Mouse (Mus musculus) heart, postnatal 25 days (tissue): Measurements from ENCODE around the gene Isl2. TPM values are rescaled to one million over a fixed set of nuclear protein-coding genes. Genes with fewer than 3 reads are reported as not detected.

ENCODE experiments used
- DNase-seq: peaks from one replicate; pipeline ENCODE4 v3.0.0; 2022; ENCODE audit warnings: low spot score
- intact Hi-C: fragments of 180-260 bp; cut with DNase I; formaldehyde crosslinking; loops from one replicate; pipeline ENCODE4 v1.15.1; 2025
- total RNA-seq, 2 experiments: library from RNA; stranded (reverse); gene quantifications; 2 replicates each; pipeline ENCODE4 v1.2.3; 2021

Gene Isl2
- total RNA-seq, 2 experiments from 2014 or later: 0.26 TPM; not detected in 1

DNA sequence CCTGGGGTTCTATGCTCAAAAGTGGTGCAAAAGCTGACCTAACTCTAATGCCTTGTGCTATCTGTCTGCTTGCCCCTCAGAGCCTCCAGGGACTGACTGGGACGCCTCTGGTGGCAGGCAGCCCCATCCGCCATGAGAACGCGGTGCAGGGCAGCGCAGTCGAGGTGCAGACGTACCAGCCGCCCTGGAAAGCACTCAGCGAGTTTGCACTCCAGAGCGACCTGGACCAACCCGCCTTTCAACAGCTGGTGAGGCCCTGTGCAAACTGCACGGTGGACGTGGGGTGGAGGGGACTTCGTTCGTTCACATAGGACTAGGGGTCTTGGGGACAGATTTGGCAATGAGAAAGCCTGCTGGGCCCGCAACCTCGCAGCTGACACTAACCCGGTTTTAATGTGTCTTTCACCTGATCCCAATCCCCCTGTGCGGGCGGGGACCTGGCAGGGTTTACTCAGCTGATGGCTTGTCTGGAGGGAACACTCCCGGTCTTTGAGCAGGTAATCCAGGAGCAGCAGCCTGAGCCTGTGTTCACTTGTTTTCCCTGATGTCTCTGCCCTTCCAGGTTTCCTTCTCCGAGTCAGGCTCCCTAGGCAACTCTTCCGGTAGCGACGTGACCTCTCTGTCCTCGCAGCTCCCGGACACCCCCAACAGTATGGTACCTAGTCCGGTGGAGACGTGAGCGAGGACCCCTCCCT lies 6.5 kb downstream of the Isl2 start:
- intact Hi-C loops: loop anchor here (5.0 kb wide), 1 partner anchor 392 kb away; the partner anchor contains the start of gene Scaper
- no peak for DNase-seq

DNA sequence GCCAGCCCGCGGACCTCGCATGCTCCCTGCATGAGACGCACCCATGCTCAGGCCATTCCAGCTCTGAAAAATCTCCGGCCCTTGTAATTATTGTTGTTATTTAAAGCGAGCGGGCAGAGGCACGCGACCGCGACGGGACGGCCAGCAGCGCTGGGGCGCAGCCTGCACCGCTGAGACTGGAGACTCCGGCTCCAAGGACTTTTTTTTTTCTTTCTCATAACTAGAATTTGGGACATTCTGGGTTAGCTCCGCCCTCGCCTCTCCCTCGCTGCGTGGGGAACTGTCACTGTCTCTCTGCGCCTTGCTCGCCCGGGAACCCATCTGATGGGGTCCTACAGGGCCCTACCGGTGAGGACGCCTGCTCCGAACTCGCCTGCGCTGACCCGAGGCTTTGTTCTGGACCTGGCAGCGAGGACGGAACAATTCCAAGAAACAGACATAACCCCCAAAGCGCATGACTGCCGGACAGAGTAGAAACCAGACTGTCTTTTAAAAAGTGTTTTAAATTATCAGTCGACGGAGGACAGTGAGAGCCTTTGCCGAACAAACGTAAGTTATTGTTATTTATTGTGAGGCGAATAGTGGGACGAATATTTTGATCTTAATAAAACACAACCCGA lies 7.2 kb downstream of the Isl2 start:
- DNase-seq: no peak
- intact Hi-C loops: no loop called here

DNA sequence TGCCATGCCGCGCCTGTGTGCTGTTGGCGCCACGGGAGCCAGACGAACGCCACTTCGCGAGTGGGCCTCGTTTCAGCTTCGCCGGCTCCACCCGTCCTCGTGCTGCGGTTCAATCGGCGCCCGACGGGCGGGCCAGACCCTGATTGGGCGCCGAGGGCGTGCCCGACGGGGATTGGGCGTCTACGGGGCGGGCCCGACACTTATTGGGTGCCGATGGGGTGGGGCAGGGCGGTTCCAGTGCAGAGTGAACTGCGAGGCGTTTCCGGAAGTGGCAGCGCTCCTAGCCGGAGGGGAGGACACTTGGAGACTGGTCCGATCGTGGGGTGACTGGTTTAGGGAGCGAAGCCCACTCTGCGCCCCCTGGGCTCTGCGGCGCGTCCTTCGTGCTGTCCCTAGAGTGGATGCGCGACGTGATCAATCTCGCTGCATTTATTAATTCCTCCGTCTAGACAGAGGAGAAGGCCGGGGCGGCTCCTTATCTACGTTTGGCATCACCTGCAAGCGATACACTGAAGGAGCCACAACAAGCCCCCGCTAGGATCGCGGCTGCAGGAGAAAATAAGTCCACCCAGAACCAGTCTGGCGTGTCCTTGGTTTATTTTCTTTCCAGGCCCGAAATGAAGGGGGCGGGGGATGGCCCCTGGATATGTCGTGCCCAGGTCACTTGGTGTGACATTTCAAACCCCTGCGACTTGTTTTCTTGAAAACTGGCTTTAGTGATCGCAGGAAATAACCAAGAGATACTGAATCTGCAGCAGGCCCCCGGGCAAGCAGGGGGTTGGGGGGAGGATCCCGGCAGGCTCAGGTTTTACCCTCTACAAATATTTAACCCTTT lies 7.9 kb downstream of the Isl2 start:
- intact Hi-C loops: no loop called here
- no peak for DNase-seq

DNA sequence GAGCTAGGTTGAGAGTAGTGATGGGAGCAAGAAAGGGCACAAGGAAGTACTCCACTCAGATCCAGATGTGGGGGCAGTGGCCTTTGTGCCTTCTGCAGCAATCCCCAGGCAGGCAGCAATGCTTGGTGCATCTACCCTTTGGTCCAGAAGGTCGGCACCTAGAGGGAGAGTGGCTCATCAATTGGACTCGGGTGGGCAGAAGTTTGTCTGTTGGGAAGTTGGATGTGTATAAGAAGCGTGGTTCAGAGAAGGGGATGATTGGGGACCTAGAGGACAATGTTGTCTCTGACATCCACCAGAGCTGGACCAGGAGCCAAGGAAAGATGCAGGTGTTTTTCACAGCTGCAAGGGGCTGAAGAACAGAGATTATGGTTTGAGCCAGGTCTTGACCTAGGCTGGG lies 10.4 kb downstream of the Isl2 start:
- DNase-seq: no peak
- intact Hi-C loops: no loop called here

DNA sequence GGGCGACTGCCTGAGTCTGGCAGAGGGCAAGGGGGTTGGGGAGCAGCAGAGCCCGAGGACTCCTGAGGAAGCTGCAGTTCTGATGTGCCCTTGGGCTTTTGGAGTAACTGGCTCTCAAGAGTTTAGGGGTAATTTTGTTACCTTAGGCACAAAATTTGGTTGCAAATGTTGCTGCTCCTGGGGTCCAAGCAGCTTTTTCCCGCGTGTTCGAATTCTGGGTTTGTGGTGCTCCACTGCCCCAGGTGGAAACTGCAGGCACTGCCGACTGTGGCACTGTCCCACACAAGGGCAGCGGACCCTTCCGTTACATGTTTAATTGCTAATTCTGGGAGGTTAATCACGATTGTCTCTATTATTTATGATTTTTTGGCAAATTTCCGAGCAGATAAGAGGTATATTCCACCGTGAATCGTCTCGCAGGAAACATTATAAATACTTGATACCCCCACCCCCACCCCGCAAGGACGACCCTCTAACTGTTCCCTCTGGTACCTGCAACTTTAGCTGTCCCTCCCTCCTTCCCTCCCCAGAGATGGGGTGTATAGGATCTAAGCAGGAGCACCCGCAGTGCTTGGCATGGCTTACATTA lies 10.9 kb downstream of the Isl2 start:
- intact Hi-C loops: no loop called here
- DNase-seq: no peak

DNA sequence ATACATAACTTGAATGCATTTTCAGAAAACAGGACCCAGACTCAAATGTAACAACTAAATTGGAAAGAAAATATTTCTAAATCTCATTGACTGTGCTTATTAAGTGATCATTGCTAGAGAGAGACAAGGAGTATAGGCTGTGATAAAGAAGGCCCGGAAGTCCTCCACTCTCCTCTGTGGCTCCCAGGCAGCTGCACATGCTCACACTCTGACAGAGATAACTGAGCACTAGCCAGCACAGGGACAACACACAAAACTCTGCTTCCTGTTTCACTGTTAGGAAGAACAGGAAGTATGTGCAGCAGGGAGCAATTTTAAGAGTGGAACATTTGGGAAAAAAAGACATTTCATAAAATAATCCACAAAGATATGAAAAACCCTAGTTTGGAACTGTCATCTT lies 16.5 kb downstream of the Isl2 start:
- intact Hi-C loops: no loop called here
- no peak for DNase-seq

DNA sequence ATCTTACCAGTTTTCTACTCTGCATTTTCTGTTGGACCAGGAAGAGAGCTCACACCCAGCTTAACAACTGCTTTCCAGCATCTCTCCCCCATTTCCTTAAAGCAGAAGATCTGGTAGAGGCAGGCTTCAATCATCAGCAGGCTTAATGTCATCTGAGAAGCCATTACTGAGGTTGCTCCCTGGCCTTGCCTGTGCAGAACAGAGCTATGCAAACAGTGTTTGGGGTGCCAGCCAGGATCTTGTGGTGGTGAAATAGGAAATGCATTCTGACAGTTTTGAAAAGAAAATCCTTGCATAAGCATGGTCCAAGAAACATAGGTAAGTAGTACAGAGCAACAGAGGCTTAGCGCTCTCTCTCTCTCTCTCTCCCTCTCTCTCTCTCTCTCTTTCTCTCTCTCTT lies 22.5 kb downstream of the Isl2 start:
- no peak for DNase-seq
- intact Hi-C loops: no loop called here

DNA sequence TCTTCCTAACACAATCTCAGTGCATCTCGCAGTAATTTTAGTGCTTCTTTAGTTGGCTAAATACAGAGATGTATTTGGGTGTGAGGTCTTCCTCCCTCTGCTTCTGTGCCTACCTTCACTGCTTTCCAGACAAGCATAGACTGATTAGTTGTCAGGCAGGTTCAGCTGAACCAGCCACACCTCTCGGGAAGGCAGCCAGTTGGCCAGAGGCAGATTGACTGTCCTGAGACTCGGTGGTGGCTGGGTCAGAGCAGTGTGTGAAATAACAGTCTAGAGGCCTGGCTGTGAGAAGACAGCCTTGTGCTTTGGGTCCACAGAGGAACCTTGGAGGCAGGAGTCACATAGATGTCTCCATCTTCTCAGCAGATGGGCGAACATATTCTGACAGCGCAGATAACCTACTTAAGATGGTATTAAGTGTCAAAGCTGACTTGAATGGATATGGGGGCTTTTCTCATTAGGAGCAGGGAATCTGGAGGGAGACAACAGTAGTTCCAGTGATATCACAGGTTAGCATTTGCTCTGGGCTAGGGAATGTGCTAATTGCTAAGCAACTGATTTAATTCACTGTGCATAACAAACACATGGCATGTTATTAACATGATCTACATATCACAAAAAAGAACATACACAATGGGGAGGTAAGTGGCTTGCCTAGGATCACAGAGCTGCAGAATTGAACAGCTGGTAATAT lies 30.1 kb downstream of the Isl2 start:
- DNase-seq: no peak
- intact Hi-C loops: no loop called here

DNA sequence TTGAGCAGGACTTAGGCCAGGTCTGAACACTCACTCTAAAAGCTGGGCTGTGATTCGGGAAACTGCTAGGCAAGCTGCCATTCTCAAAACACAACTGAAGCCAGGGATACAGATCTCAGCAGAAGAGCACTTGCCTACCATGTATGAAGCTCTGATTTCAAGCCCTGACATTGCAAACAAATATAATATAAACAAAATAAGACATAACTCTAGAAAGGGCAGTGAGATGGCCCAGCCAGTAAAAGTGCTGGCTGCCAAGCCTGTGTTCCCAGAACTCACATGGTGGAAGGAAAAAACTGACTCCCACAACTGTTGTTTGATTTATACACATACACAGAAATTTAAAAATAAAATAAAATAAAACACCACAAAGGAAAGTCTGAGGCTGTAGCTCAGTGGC lies 32.6 kb downstream of the Isl2 start:
- DNase-seq: no peak

DNA sequence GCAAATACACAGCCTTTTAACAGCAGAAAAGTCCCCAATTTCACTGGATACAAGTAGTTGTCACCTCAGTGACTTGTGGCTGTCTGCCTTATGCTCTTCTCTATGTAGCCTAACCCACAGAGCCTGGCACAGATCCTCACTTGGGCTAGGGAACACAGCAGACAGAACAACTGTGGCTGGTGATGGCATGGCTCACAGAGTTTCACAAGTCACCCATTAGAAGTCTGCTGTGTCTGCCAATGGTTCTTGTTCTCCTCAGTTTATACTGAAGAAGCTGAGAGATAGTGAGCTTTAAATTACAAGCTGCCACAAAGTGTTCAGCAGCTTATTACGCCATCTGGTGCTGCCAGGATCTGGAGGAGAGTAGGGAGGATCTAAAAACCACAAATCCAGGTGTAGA lies 38.1 kb downstream of the Isl2 start:
- DNase-seq: no peak
- intact Hi-C loops: no loop called here

More for the DNA sequence above, 32.6 kb downstream of the Isl2 start:
- intact Hi-C loops: no loop called here

DNA sequence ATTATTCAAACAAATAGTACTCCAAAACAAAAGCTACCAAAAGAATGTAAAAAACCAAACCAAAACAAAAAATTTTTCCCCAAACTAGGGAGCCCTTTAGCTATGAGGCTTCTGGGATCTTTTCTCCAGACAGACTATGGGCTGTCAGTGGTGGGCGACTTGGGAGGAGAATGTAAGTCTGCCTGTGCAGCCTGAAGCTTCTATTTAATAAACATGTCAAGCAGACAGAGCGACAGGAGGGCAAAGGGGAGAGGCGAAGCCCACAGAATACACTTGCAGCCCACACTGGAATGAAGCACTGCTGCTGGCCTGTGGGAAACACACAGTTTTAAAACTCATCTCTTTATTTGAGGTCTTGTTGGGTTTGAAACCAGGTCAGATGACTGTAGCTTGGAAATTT lies 42.9 kb downstream of the Isl2 start:
- intact Hi-C loops: no loop called here
- DNase-seq: no peak

DNA sequence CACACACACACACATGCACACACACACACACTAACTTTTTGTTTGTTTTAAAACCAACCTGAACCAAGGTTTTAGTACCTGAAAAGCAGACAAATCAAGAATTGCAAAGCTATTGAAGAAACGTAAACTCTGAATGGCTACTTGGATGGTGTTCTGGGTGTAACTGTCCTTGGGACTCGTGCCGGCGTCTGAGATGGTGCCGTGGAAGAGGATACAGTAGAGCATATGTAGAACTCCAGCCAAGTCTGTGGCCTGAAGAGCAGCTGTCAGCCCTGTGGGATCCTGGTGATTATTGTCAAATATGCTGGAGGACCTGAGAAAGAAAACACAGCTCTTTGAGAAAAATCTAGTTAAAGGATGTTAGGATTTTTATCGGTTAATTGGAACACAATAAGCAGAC lies 47.7 kb downstream of the Isl2 start:
- DNase-seq: no peak
- intact Hi-C loops: no loop called here

Other genes starting within 250 kb of the Isl2 start
- 1 to 10 TPM; 1.2 TPM for gene Nrg4, start 211.8 kb upstream of the Isl2 start, total RNA-seq
- gene Tmem266, start 211.8 kb upstream of the Isl2 start, total RNA-seq: 1 to 10 TPM; 1.8 to 1.9 TPM
- 100 to 1,000 TPM; 846 to 861 TPM for gene Etfa, start 26.4 kb upstream of the Isl2 start, total RNA-seq